Mouse (Mus musculus): Measurements from ENCODE around the gene Fndc5. TPM values are rescaled to one million over a fixed set of nuclear protein-coding genes. Genes with fewer than 3 reads are reported as not detected.

Fndc5 gene
- polyA plus RNA-seq, 1 experiment from 2014 or later: 5.9 TPM

GRCm38 (mm10) chr4:129190538-129190937, 53.7 kb downstream of the Fndc5 start:
- Histone ChIP-seq H3K4me3 (replicated peaks; ENCODE audit: low read depth, low read length) (peak overlapping the region; percentile 69), H3K4me2 (ENCODE audit: low read length) (peak overlapping the region; percentile 81), H3K4me1 (replicated peaks; ENCODE audit: insufficient read depth, low read length) (peaks cover 22% of the 10 kb centered on the region), H3K27me3 (ENCODE audit: insufficient read depth, low read length) (no peaks in the 10 kb centered on the region), H3K27ac (peak overlapping the region; percentile 77), H3K9me3 (replicated peaks; ENCODE audit: low read length) (no peaks in the 10 kb centered on the region), H3K9ac (ENCODE audit: low read depth, low read length) (peak overlapping the region; percentile 69), H3K36me3 (ENCODE audit: insufficient read depth, low read length) (peaks cover 4% of the 10 kb centered on the region; the same call in 1 of the 2 replicates)
- 3% methylated on average over 12 of the region's 12 CpGs for WGBS
- no peak for TF ChIP-seq CTCF (IDR thresholded peaks at IDR 0.05; ENCODE audit: low read depth)
- ATAC-seq (replicated peaks; ENCODE audit: low FRiP score, low read depth) (no peak), DNase-seq (ENCODE audit: low spot score) (no peak)

DNA sequence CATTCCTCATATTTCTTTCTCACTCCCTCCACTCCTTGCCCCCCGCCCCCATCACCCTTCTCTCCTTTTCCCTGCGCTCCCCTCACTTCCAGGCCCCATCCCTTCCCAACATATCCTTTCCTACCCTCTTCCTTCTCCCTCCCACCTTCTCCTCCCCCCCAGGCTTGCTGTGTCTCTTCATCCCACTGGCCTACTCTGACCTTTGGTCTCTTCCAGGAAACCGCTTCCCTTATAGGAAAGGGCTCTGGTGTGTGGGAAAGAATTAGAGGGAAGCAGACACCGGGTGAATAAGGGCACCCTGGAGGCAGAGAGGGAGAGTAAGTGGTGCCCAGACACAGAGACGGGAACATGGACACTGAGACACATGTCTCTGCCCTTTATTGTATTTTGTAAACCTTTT, 54.9 kb downstream of the Fndc5 start:
- no peak for TF ChIP-seq CTCF (IDR thresholded peaks at IDR 0.05; ENCODE audit: low read depth)
- no peak overlapping the region for H3K4me3 ChIP-seq (replicated peaks; ENCODE audit: low read depth, low read length)
- no peak for ATAC-seq (replicated peaks; ENCODE audit: low FRiP score, low read depth)
- H3K4me2 ChIP-seq (ENCODE audit: low read length): peak overlapping the region; percentile 81; the same call in 1 of the 2 replicates
- peaks cover 14% of the 10 kb centered on the region for H3K36me3 ChIP-seq (ENCODE audit: insufficient read depth, low read length)
- no peak overlapping the region for H3K27ac ChIP-seq
- H3K4me1 ChIP-seq (replicated peaks; ENCODE audit: insufficient read depth, low read length): peaks cover 22% of the 10 kb centered on the region
- WGBS: 49% methylated on average over 5 of the region's 5 CpGs
- peak; percentile 13 for DNase-seq (ENCODE audit: low spot score)
- no peaks in the 10 kb centered on the region for H3K9me3 ChIP-seq (replicated peaks; ENCODE audit: low read length)
- H3K27me3 ChIP-seq (ENCODE audit: insufficient read depth, low read length): no peaks in the 10 kb centered on the region
- no peak overlapping the region for H3K9ac ChIP-seq (ENCODE audit: low read depth, low read length)

Other genes with a start within 250 kb of the Fndc5 start
- gene Azin2, start 174.6 kb upstream of the Fndc5 start, polyA plus RNA-seq (2015; fragmentation: Nextera tagmentation; extraction: Ambion mirVana): 21.5 and 23.0 TPM in 2 replicates
- 173 and 188 TPM in 2 replicates for gene Ak2, start 145.0 kb upstream of the Fndc5 start, polyA plus RNA-seq (2015; fragmentation: Nextera tagmentation; extraction: Ambion mirVana)
- 6.1 and 7.1 TPM in 2 replicates for gene Rnf19b, start 78.7 kb upstream of the Fndc5 start, polyA plus RNA-seq (2015; fragmentation: Nextera tagmentation; extraction: Ambion mirVana)
- 10.2 and 10.5 TPM in 2 replicates for gene Tmem54, start 31.5 kb upstream of the Fndc5 start, polyA plus RNA-seq (2015; fragmentation: Nextera tagmentation; extraction: Ambion mirVana)
- gene Hpca, start 15.0 kb upstream of the Fndc5 start, polyA plus RNA-seq (2015; fragmentation: Nextera tagmentation; extraction: Ambion mirVana): 0.94 and 1.0 TPM in 2 replicates
- 14.5 and 15.6 TPM in 2 replicates for gene S100pbp, start 52.7 kb downstream of the Fndc5 start, polyA plus RNA-seq (2015; fragmentation: Nextera tagmentation; extraction: Ambion mirVana)
- 48.9 and 55.9 TPM in 2 replicates for gene Yars, start 52.8 kb downstream of the Fndc5 start, polyA plus RNA-seq (2015; fragmentation: Nextera tagmentation; extraction: Ambion mirVana)
- gene C77080, start 124.4 kb downstream of the Fndc5 start, polyA plus RNA-seq (2015; fragmentation: Nextera tagmentation; extraction: Ambion mirVana): 9.8 and 11.3 TPM in 2 replicates
- 0.63 and 0.78 TPM in 2 replicates for gene Sync, start 150.6 kb downstream of the Fndc5 start, polyA plus RNA-seq (2015; fragmentation: Nextera tagmentation; extraction: Ambion mirVana)
- 339 and 363 TPM in 2 replicates for gene Rbbp4, start 198.4 kb downstream of the Fndc5 start, polyA plus RNA-seq (2015; fragmentation: Nextera tagmentation; extraction: Ambion mirVana)
- 55.9 and 60.8 TPM in 2 replicates for gene Zbtb8os, start 198.7 kb downstream of the Fndc5 start, polyA plus RNA-seq (2015; fragmentation: Nextera tagmentation; extraction: Ambion mirVana)
- 12.3 and 13.7 TPM in 2 replicates for gene Zbtb8a, start 241.1 kb downstream of the Fndc5 start, polyA plus RNA-seq (2015; fragmentation: Nextera tagmentation; extraction: Ambion mirVana)

Measured in kidney, postnatal 0 days (tissue).